Mouse (Mus musculus): ENCODE measurements around the gene Rab7b. TPM values are rescaled to one million over a fixed set of nuclear protein-coding genes. Genes with fewer than 3 reads are reported as not detected.

Gene Rab7b
- polyA plus RNA-seq (2015; fragmentation: Illumina TruSeq; extraction: RNeasy Lipid Tissue Mini Kit (QIAGEN cat#74804); ENCODE audit: low read depth, low replicate concordance) = 3.3 TPM

GRCm38 (mm10) chr1:131688475-131688874 lies at the start of gene Rab7b:
Gene Rab7b, plus strand, starts transcription at chr1:131688695.

DNA sequence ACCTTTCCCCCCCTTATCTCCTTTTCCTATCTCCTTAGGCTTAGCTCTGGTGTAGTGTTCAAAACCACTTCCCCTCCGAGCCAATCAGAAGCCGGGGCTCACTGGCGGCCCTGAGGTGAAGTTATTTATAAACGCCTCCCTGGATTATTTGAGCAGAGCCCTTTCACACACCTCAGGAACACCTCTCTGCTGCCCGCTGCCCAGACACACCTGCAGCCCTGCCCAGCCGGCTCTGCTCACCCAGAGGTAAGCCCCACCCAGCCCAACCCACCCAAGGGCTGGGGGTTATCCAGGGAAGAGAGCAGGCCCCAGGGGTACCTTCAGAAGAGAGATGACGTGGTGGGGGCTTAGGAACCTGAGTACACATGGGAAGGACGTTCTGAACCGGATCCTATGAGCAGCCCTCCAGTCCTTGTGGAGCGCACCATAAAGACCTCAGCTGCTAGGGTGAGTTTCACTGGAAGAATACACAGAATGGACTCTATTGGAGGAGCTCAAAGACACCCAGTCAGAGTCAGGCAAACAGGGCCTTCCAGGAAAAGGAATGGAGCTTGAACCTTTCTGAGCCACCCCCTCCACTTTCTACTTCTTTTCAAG lies 55.5 kb downstream of the Rab7b start, which contains the start of gene Slc26a9:
Gene Slc26a9, plus strand, starts transcription at position 155 of the 597 bp plus-strand sequence.

Other genes starting within 250 kb of the Rab7b start
- 40.6 TPM for gene Srgap2, start 161.3 kb upstream of the Rab7b start, polyA plus RNA-seq (2015; fragmentation: Illumina TruSeq; extraction: RNeasy Lipid Tissue Mini Kit (QIAGEN cat#74804); ENCODE audit: low read depth, low replicate concordance)
- 1.4 TPM for gene Fam72a, start 160.8 kb upstream of the Rab7b start, polyA plus RNA-seq (2015; fragmentation: Illumina TruSeq; extraction: RNeasy Lipid Tissue Mini Kit (QIAGEN cat#74804); ENCODE audit: low read depth, low replicate concordance)
- not detected for gene Avpr1b, start 89.5 kb upstream of the Rab7b start, polyA plus RNA-seq (2015; fragmentation: Illumina TruSeq; extraction: RNeasy Lipid Tissue Mini Kit (QIAGEN cat#74804); ENCODE audit: low read depth, low replicate concordance)
- not detected for gene Ctse, start 50.4 kb upstream of the Rab7b start, polyA plus RNA-seq (2015; fragmentation: Illumina TruSeq; extraction: RNeasy Lipid Tissue Mini Kit (QIAGEN cat#74804); ENCODE audit: low read depth, low replicate concordance)
- gene Slc26a9, start 55.3 kb downstream of the Rab7b start, polyA plus RNA-seq (2015; fragmentation: Illumina TruSeq; extraction: RNeasy Lipid Tissue Mini Kit (QIAGEN cat#74804); ENCODE audit: low read depth, low replicate concordance) = not detected
- gene Pm20d1, start 108.7 kb downstream of the Rab7b start, polyA plus RNA-seq (2015; fragmentation: Illumina TruSeq; extraction: RNeasy Lipid Tissue Mini Kit (QIAGEN cat#74804); ENCODE audit: low read depth, low replicate concordance) = 1.4 TPM
- 32.5 TPM for gene Slc41a1, start 138.8 kb downstream of the Rab7b start, polyA plus RNA-seq (2015; fragmentation: Illumina TruSeq; extraction: RNeasy Lipid Tissue Mini Kit (QIAGEN cat#74804); ENCODE audit: low read depth, low replicate concordance)
- 9.3 TPM for gene Rab29, start 178.5 kb downstream of the Rab7b start, polyA plus RNA-seq (2015; fragmentation: Illumina TruSeq; extraction: RNeasy Lipid Tissue Mini Kit (QIAGEN cat#74804); ENCODE audit: low read depth, low replicate concordance)
- 54.7 TPM for gene Nucks1, start 221.8 kb downstream of the Rab7b start, polyA plus RNA-seq (2015; fragmentation: Illumina TruSeq; extraction: RNeasy Lipid Tissue Mini Kit (QIAGEN cat#74804); ENCODE audit: low read depth, low replicate concordance)